Mouse (Mus musculus) ovary, postnatal 14 days (tissue): ENCODE measurements at regions not wholly inside any gene's neighbourhood (a gene's known extent, or its start where the extent isn't known, plus 50 kb on each side); places are given as distances from the start of the nearest gene placed in this dataset.

Experiments used
- DNase-seq: peaks from one replicate; pipeline ENCODE4 v3.0.0; 2022; ENCODE audit warnings: low spot score

GRCm38 (mm10) chr12:110221184-110221583, 57.7 kb upstream of the Dio3 start:
- no peak for DNase-seq

GRCm38 (mm10) chr12:110221679-110222078, 57.2 kb upstream of the Dio3 start:
- no peak for DNase-seq

- no peak for DNase-seq
These were observed 54.6 kb upstream of the Dio3 start for GRCm38 (mm10) chr12:110224250-110224649.

- no peak for DNase-seq
These were observed 50.9 kb upstream of the Dio3 start for GRCm38 (mm10) chr12:110228011-110228411.
